Mouse (Mus musculus): ENCODE measurements around the gene Rad51b. TPM values are rescaled to one million over a fixed set of nuclear protein-coding genes. Genes with fewer than 3 reads are reported as not detected.
"Not testable (repeated sequence)": the region's sequence is repeated elsewhere in the genome, so short reads cannot be mapped to it uniquely, and the experiment has no call there.

Gene Rad51b
- polyA plus RNA-seq, 1 experiment from 2014 or later = 6.4 TPM

- Histone ChIP-seq H3K4me1 (no peaks in the 10 kb centered on the region), H3K9me3 (no peaks in the 10 kb centered on the region), H3K4me3 (no peak overlapping the region), H3K27me3 (replicated peaks; ENCODE audit: low read depth, poor library complexity, severe bottlenecking) (no peaks in the 10 kb centered on the region), H3K27ac (replicated peaks) (no peak overlapping the region), H3K36me3 (replicated peaks) (peaks cover 9% of the 10 kb centered on the region; the same call in 1 of the 2 replicates)
- WGBS = 91% methylated on average over 9 of the region's 9 CpGs
- DNase-seq (ENCODE audit: low spot score) = no peak
Measured at GRCm38 (mm10) chr12:79301802-79302201, 4.7 kb downstream of the Rad51b start.

GRCm38 (mm10) chr12:79305131-79305530 lies 8.0 kb downstream of the Rad51b start:
- WGBS = 60% methylated on average over 1 of the region's 1 CpGs
- Histone ChIP-seq H3K36me3 (replicated peaks) (peaks cover 9% of the 10 kb centered on the region; the same call in 1 of the 2 replicates), H3K4me1 (no peaks in the 10 kb centered on the region), H3K9me3 (no peaks in the 10 kb centered on the region), H3K27ac (replicated peaks) (no peak overlapping the region), H3K4me3 (no peak overlapping the region), H3K27me3 (replicated peaks; ENCODE audit: low read depth, poor library complexity, severe bottlenecking) (no peaks in the 10 kb centered on the region)
- no peak for DNase-seq (ENCODE audit: low spot score)

GRCm38 (mm10) chr12:79306013-79306412 lies 8.9 kb downstream of the Rad51b start:
- 82% methylated on average over 4 of the region's 4 CpGs for WGBS
- H3K27ac ChIP-seq (replicated peaks) = no peak overlapping the region
- no peaks in the 10 kb centered on the region for H3K4me1 ChIP-seq
- H3K36me3 ChIP-seq (replicated peaks) = peaks cover 9% of the 10 kb centered on the region; the same call in 1 of the 2 replicates
- no peaks in the 10 kb centered on the region for H3K9me3 ChIP-seq
- no peak for DNase-seq (ENCODE audit: low spot score)
- no peak overlapping the region for H3K4me3 ChIP-seq
- no peaks in the 10 kb centered on the region for H3K27me3 ChIP-seq (replicated peaks; ENCODE audit: low read depth, poor library complexity, severe bottlenecking)

- Histone ChIP-seq H3K9me3 (no peaks in the 10 kb centered on the region), H3K4me3 (no peak overlapping the region), H3K4me1 (no peaks in the 10 kb centered on the region), H3K36me3 (replicated peaks) (peaks cover 7% of the 10 kb centered on the region), H3K27ac (replicated peaks) (no peak overlapping the region), H3K27me3 (replicated peaks; ENCODE audit: low read depth, poor library complexity, severe bottlenecking) (no peaks in the 10 kb centered on the region)
- 89% methylated on average over 4 of the region's 4 CpGs for WGBS
- DNase-seq (ENCODE audit: low spot score) = no peak
Measured at GRCm38 (mm10) chr12:79313721-79314120, 16.6 kb downstream of the Rad51b start.

GRCm38 (mm10) chr12:79317339-79317738 lies 20.3 kb downstream of the Rad51b start:
- Histone ChIP-seq H3K9me3 (no peaks in the 10 kb centered on the region), H3K27me3 (replicated peaks; ENCODE audit: low read depth, poor library complexity, severe bottlenecking) (no peaks in the 10 kb centered on the region), H3K27ac (replicated peaks) (no peak overlapping the region), H3K36me3 (replicated peaks) (peaks cover 7% of the 10 kb centered on the region), H3K4me3 (no peak overlapping the region), H3K4me1 (no peaks in the 10 kb centered on the region)
- DNase-seq (ENCODE audit: low spot score) = no peak
- WGBS = 93% methylated on average over 5 of the region's 5 CpGs

- no peaks in the 10 kb centered on the region for H3K4me1 ChIP-seq
- H3K9me3 ChIP-seq = no peaks in the 10 kb centered on the region
- 89% methylated on average over 5 of the region's 5 CpGs for WGBS
- no peaks in the 10 kb centered on the region for H3K27me3 ChIP-seq (replicated peaks; ENCODE audit: low read depth, poor library complexity, severe bottlenecking)
- no peak overlapping the region for H3K27ac ChIP-seq (replicated peaks)
- no peaks in the 10 kb centered on the region for H3K36me3 ChIP-seq (replicated peaks)
- DNase-seq (ENCODE audit: low spot score) = no peak
- no peak overlapping the region for H3K4me3 ChIP-seq
Measured at GRCm38 (mm10) chr12:79320895-79321294, 23.8 kb downstream of the Rad51b start.

- DNase-seq (ENCODE audit: low spot score); H3K4me3 ChIP-seq; H3K27me3 ChIP-seq (replicated peaks; ENCODE audit: low read depth, poor library complexity, severe bottlenecking); H3K9me3 ChIP-seq; H3K36me3 ChIP-seq (replicated peaks); H3K27ac ChIP-seq (replicated peaks); H3K4me1 ChIP-seq: not testable (repeated sequence)
- 83% methylated on average over 2 of the region's 2 CpGs for WGBS
Measured at GRCm38 (mm10) chr12:79322539-79322938, 25.5 kb downstream of the Rad51b start.

GRCm38 (mm10) chr12:79326236-79326635 lies 29.2 kb downstream of the Rad51b start:
- H3K36me3 ChIP-seq (replicated peaks) = no peaks in the 10 kb centered on the region
- no peak overlapping the region for H3K27ac ChIP-seq (replicated peaks)
- peaks cover 12% of the 10 kb centered on the region; the same call in 1 of the 2 replicates for H3K4me1 ChIP-seq
- no peaks in the 10 kb centered on the region for H3K27me3 ChIP-seq (replicated peaks; ENCODE audit: low read depth, poor library complexity, severe bottlenecking)
- H3K9me3 ChIP-seq = no peaks in the 10 kb centered on the region
- no peak overlapping the region for H3K4me3 ChIP-seq
- WGBS = 61% methylated on average over 2 of the region's 2 CpGs
- no peak for DNase-seq (ENCODE audit: low spot score)

GRCm38 (mm10) chr12:79326745-79327144 lies 29.7 kb downstream of the Rad51b start:
- no peak overlapping the region for H3K27ac ChIP-seq (replicated peaks)
- no peaks in the 10 kb centered on the region for H3K27me3 ChIP-seq (replicated peaks; ENCODE audit: low read depth, poor library complexity, severe bottlenecking)
- H3K9me3 ChIP-seq = no peaks in the 10 kb centered on the region
- no peaks in the 10 kb centered on the region for H3K36me3 ChIP-seq (replicated peaks)
- WGBS = 57% methylated on average over 2 of the region's 2 CpGs
- no peak for DNase-seq (ENCODE audit: low spot score)
- no peak overlapping the region for H3K4me3 ChIP-seq
- H3K4me1 ChIP-seq = peaks cover 12% of the 10 kb centered on the region; the same call in 1 of the 2 replicates

GRCm38 (mm10) chr12:79327868-79328267 lies 30.8 kb downstream of the Rad51b start:
- WGBS = 64% methylated on average over 2 of the region's 2 CpGs
- Histone ChIP-seq H3K4me3 (no peak overlapping the region), H3K27me3 (replicated peaks; ENCODE audit: low read depth, poor library complexity, severe bottlenecking) (no peaks in the 10 kb centered on the region), H3K9me3 (no peaks in the 10 kb centered on the region), H3K4me1 (peaks cover 16% of the 10 kb centered on the region; the same call in 1 of the 2 replicates), H3K36me3 (replicated peaks) (no peaks in the 10 kb centered on the region), H3K27ac (replicated peaks) (no peak overlapping the region)
- no peak for DNase-seq (ENCODE audit: low spot score)

GRCm38 (mm10) chr12:79330571-79330970 lies 33.5 kb downstream of the Rad51b start:
- Histone ChIP-seq H3K4me3 (no peak overlapping the region), H3K36me3 (replicated peaks) (peaks cover 18% of the 10 kb centered on the region), H3K27ac (replicated peaks) (no peak overlapping the region), H3K4me1 (peaks cover 16% of the 10 kb centered on the region; the same call in 1 of the 2 replicates), H3K27me3 (replicated peaks; ENCODE audit: low read depth, poor library complexity, severe bottlenecking) (no peaks in the 10 kb centered on the region), H3K9me3 (peaks cover 7% of the 10 kb centered on the region)
- DNase-seq (ENCODE audit: low spot score) = no peak
- 70% methylated on average over 2 of the region's 2 CpGs for WGBS

GRCm38 (mm10) chr12:79331722-79332121 lies 34.6 kb downstream of the Rad51b start:
- Histone ChIP-seq H3K36me3 (replicated peaks) (peaks cover 18% of the 10 kb centered on the region), H3K4me1 (peaks cover 16% of the 10 kb centered on the region; the same call in 1 of the 2 replicates), H3K9me3 (peaks cover 7% of the 10 kb centered on the region), H3K4me3 (no peak overlapping the region), H3K27ac (replicated peaks) (no peak overlapping the region), H3K27me3 (replicated peaks; ENCODE audit: low read depth, poor library complexity, severe bottlenecking) (no peaks in the 10 kb centered on the region)
- DNase-seq (ENCODE audit: low spot score) = no peak
- WGBS = 80% methylated on average over 4 of the region's 4 CpGs

- 92% methylated on average over 8 of the region's 8 CpGs for WGBS
Measured at GRCm38 (mm10) chr12:79338791-79339190, 41.7 kb downstream of the Rad51b start.

More at GRCm38 (mm10) chr12:79338791-79339190, 41.7 kb downstream of the Rad51b start:
- H3K4me1 ChIP-seq = no peaks in the 10 kb centered on the region
- no peak overlapping the region for H3K4me3 ChIP-seq
- H3K27me3 ChIP-seq (replicated peaks; ENCODE audit: low read depth, poor library complexity, severe bottlenecking) = no peaks in the 10 kb centered on the region
- DNase-seq (ENCODE audit: low spot score) = no peak
- H3K36me3 ChIP-seq (replicated peaks) = peaks cover 16% of the 10 kb centered on the region
- no peak overlapping the region for H3K27ac ChIP-seq (replicated peaks)
- H3K9me3 ChIP-seq = peaks cover 7% of the 10 kb centered on the region

Data from embryonic facial prominence, embryonic 10.5 days (tissue).